Mouse (Mus musculus): ENCODE measurements around the gene Ankle1.
"Not testable (repeated sequence)": the region's sequence is repeated elsewhere in the genome, so short reads cannot be mapped to it uniquely, and the experiment has no call there.

The Ankle1 gene

GRCm38 (mm10) chr8:71408231-71408630, 2.4 kb downstream of the Ankle1 start:
- no peak for DNase-seq

- no peak for DNase-seq
These were observed 5.9 kb downstream of the Ankle1 start for GRCm38 (mm10) chr8:71411535-71412273.

- DNase-seq: no peak
These were observed 16.3 kb downstream of the Ankle1 start for GRCm38 (mm10) chr8:71422121-71422520.

GRCm38 (mm10) chr8:71432935-71433334, 27.1 kb downstream of the Ankle1 start:
- not testable (repeated sequence) for DNase-seq

GRCm38 (mm10) chr8:71437041-71437440, 31.2 kb downstream of the Ankle1 start:
- DNase-seq: no peak

GRCm38 (mm10) chr8:71441404-71441803, 35.6 kb downstream of the Ankle1 start:
- no peak for DNase-seq

- no peak for DNase-seq
These were observed 39.3 kb downstream of the Ankle1 start for GRCm38 (mm10) chr8:71445096-71445495.

- no peak for DNase-seq
These were observed 45.5 kb downstream of the Ankle1 start for GRCm38 (mm10) chr8:71451337-71451736.

GRCm38 (mm10) chr8:71451777-71452176, 46.0 kb downstream of the Ankle1 start:
- no peak for DNase-seq

GRCm38 (mm10) chr8:71452669-71453068, 46.9 kb downstream of the Ankle1 start:
- DNase-seq: no peak

GRCm38 (mm10) chr8:71454668-71455067, 48.9 kb downstream of the Ankle1 start:
- no peak for DNase-seq

- no peak for DNase-seq
These were observed 51.1 kb downstream of the Ankle1 start for GRCm38 (mm10) chr8:71456906-71457305.

GRCm38 (mm10) chr8:71457659-71458270, 52.0 kb downstream of the Ankle1 start:
- DNase-seq: no peak
